Mouse (Mus musculus): ENCODE measurements around the gene Cep83. TPM values are rescaled to one million over a fixed set of nuclear protein-coding genes. Genes with fewer than 3 reads are reported as not detected.

Gene Cep83
- total and polyA plus RNA-seq, 2 experiments from 2014 or later: 15.4 to 17.5 TPM

- DNase-seq (ENCODE audit: low spot score): no peak
- 93% methylated on average over 3 of the region's 3 CpGs for WGBS
- Histone ChIP-seq H3K4me3 (ENCODE audit: low read length) (no peak overlapping the region), H3K4me1 (ENCODE audit: insufficient read depth, low read length) (no peaks in the 10 kb centered on the region), H3K27me3 (ENCODE audit: insufficient read depth, low read length) (no peaks in the 10 kb centered on the region), H3K9me3 (ENCODE audit: low read length) (no peaks in the 10 kb centered on the region), H3K4me2 (ENCODE audit: low read depth, low read length) (no peak overlapping the region), H3K36me3 (ENCODE audit: insufficient read depth, low read length) (peaks cover 33% of the 10 kb centered on the region), H3K9ac (replicated peaks; ENCODE audit: low read length) (no peak overlapping the region), H3K27ac (no peak overlapping the region)
- ATAC-seq: no peak
- no peak for TF ChIP-seq CTCF (IDR thresholded peaks at IDR 0.05; ENCODE audit: low read depth)
These were observed 105.5 kb downstream of the Cep83 start for GRCm38 (mm10) chr10:94793914-94794313.

GRCm38 (mm10) chr10:94794666-94795244 lies 106.3 kb downstream of the Cep83 start:
- no peak overlapping the region for H3K4me3 ChIP-seq (ENCODE audit: low read length)
- no peak overlapping the region for H3K9ac ChIP-seq (replicated peaks; ENCODE audit: low read length)
- no peaks in the 10 kb centered on the region for H3K27me3 ChIP-seq (ENCODE audit: insufficient read depth, low read length)
- H3K4me1 ChIP-seq (ENCODE audit: insufficient read depth, low read length): no peaks in the 10 kb centered on the region
- peaks cover 33% of the 10 kb centered on the region for H3K36me3 ChIP-seq (ENCODE audit: insufficient read depth, low read length)
- DNase-seq (ENCODE audit: low spot score) (no peak), ATAC-seq (no peak)
- 84% methylated on average over 5 of the region's 5 CpGs for WGBS
- no peaks in the 10 kb centered on the region for H3K9me3 ChIP-seq (ENCODE audit: low read length)
- H3K27ac ChIP-seq: no peak overlapping the region
- TF ChIP-seq CTCF (IDR thresholded peaks at IDR 0.05; ENCODE audit: low read depth): no peak
- no peak overlapping the region for H3K4me2 ChIP-seq (ENCODE audit: low read depth, low read length)

GRCm38 (mm10) chr10:94798128-94798527 lies 109.7 kb downstream of the Cep83 start:
- Histone ChIP-seq H3K9ac (replicated peaks; ENCODE audit: low read length) (no peak overlapping the region), H3K27me3 (ENCODE audit: insufficient read depth, low read length) (no peaks in the 10 kb centered on the region), H3K27ac (no peak overlapping the region), H3K9me3 (ENCODE audit: low read length) (no peaks in the 10 kb centered on the region), H3K4me3 (ENCODE audit: low read length) (no peak overlapping the region), H3K4me1 (ENCODE audit: insufficient read depth, low read length) (no peaks in the 10 kb centered on the region), H3K4me2 (ENCODE audit: low read depth, low read length) (no peak overlapping the region), H3K36me3 (ENCODE audit: insufficient read depth, low read length) (peaks cover 33% of the 10 kb centered on the region)
- ATAC-seq (no peak), DNase-seq (ENCODE audit: low spot score) (no peak)
- TF ChIP-seq CTCF (IDR thresholded peaks at IDR 0.05; ENCODE audit: low read depth): no peak
- 90% methylated on average over 5 of the region's 5 CpGs for WGBS

GRCm38 (mm10) chr10:94799485-94800239 lies 111.2 kb downstream of the Cep83 start:
- Histone ChIP-seq H3K27me3 (ENCODE audit: insufficient read depth, low read length) (no peaks in the 10 kb centered on the region), H3K4me1 (ENCODE audit: insufficient read depth, low read length) (no peaks in the 10 kb centered on the region), H3K9me3 (ENCODE audit: low read length) (no peaks in the 10 kb centered on the region), H3K4me2 (ENCODE audit: low read depth, low read length) (no peak overlapping the region), H3K9ac (replicated peaks; ENCODE audit: low read length) (no peak overlapping the region), H3K36me3 (ENCODE audit: insufficient read depth, low read length) (peaks cover 22% of the 10 kb centered on the region), H3K4me3 (ENCODE audit: low read length) (no peak overlapping the region), H3K27ac (no peak overlapping the region)
- ATAC-seq (no peak), DNase-seq (ENCODE audit: low spot score) (no peak)
- WGBS: 38% methylated on average over 2 of the region's 2 CpGs
- no peak for TF ChIP-seq CTCF (IDR thresholded peaks at IDR 0.05; ENCODE audit: low read depth)

- ATAC-seq (0 out of 2 replicates have a peak, but pooled peaks have one; percentile 18), DNase-seq (ENCODE audit: low spot score) (no peak)
- no peak overlapping the region for H3K9ac ChIP-seq (replicated peaks; ENCODE audit: low read length)
- H3K4me1 ChIP-seq (ENCODE audit: insufficient read depth, low read length): no peaks in the 10 kb centered on the region
- H3K4me3 ChIP-seq (ENCODE audit: low read length): no peak overlapping the region
- H3K27ac ChIP-seq: no peak overlapping the region
- H3K36me3 ChIP-seq (ENCODE audit: insufficient read depth, low read length): peaks cover 17% of the 10 kb centered on the region
- H3K4me2 ChIP-seq (ENCODE audit: low read depth, low read length): no peak overlapping the region
- no peak for TF ChIP-seq CTCF (IDR thresholded peaks at IDR 0.05; ENCODE audit: low read depth)
- no peaks in the 10 kb centered on the region for H3K9me3 ChIP-seq (ENCODE audit: low read length)
- 87% methylated on average over 7 of the region's 7 CpGs for WGBS
- H3K27me3 ChIP-seq (ENCODE audit: insufficient read depth, low read length): no peaks in the 10 kb centered on the region
These were observed 112.4 kb downstream of the Cep83 start for GRCm38 (mm10) chr10:94800677-94801354.

- H3K9ac ChIP-seq (replicated peaks; ENCODE audit: low read length): no peak overlapping the region
- no peaks in the 10 kb centered on the region for H3K4me1 ChIP-seq (ENCODE audit: insufficient read depth, low read length)
- H3K36me3 ChIP-seq (ENCODE audit: insufficient read depth, low read length): no peaks in the 10 kb centered on the region; the same call in 1 of the 2 replicates
- no peak overlapping the region for H3K27ac ChIP-seq
- TF ChIP-seq CTCF (IDR thresholded peaks at IDR 0.05; ENCODE audit: low read depth): no peak
- H3K27me3 ChIP-seq (ENCODE audit: insufficient read depth, low read length): no peaks in the 10 kb centered on the region
- WGBS: 68% methylated on average over 10 of the region's 10 CpGs
- DNase-seq (ENCODE audit: low spot score) (no peak), ATAC-seq (no peak)
- no peak overlapping the region for H3K4me3 ChIP-seq (ENCODE audit: low read length)
- H3K9me3 ChIP-seq (ENCODE audit: low read length): no peaks in the 10 kb centered on the region
- H3K4me2 ChIP-seq (ENCODE audit: low read depth, low read length): no peak overlapping the region
These were observed 115.8 kb downstream of the Cep83 start for GRCm38 (mm10) chr10:94804029-94804908.

All from hindbrain, postnatal 0 days (tissue).